Mouse (Mus musculus) hindbrain, embryonic 10.5 days (tissue): ENCODE measurements around the gene Tti1. TPM values are rescaled to one million over a fixed set of nuclear protein-coding genes. Genes with fewer than 3 reads are reported as not detected.

ENCODE experiments used
- DNase-seq: peaks from one replicate; pipeline ENCODE4 v3.0.0-alpha.2; 2017; ENCODE audit warnings: low spot score
- H3K27ac ChIP-seq: fragments of 300-500 bp; sonication (generic); 2 replicates; pipeline ENCODE4 v1.5.1; 2016; ENCODE audit warnings: mild to moderate bottlenecking, moderate library complexity
- H3K27me3 ChIP-seq: fragments of 300-500 bp; sonication (generic); 2 replicates; pipeline ENCODE4 v1.6.1; 2016; ENCODE audit warnings: mild to moderate bottlenecking; ENCODE audit not compliant: poor library complexity, insufficient read depth, severe bottlenecking
- H3K36me3 ChIP-seq: fragments of 300-500 bp; sonication (generic); 2 replicates; pipeline ENCODE4 v1.6.1; 2016; ENCODE audit warnings: mild to moderate bottlenecking, moderate library complexity
- H3K4me1 ChIP-seq: fragments of 300-500 bp; sonication (generic); replicated peaks from 2 replicates; pipeline ENCODE4 v1.6.1; 2016; ENCODE audit warnings: mild to moderate bottlenecking
- H3K4me3 ChIP-seq: fragments of 300-500 bp; sonication (generic); 2 replicates; pipeline ENCODE4 v1.5.1; 2016; ENCODE audit warnings: mild to moderate bottlenecking, moderate library complexity
- H3K9me3 ChIP-seq: fragments of 300-500 bp; sonication (generic); 2 replicates; pipeline ENCODE4 v1.6.1; 2016; ENCODE audit warnings: mild to moderate bottlenecking, moderate library complexity
- WGBS: fragments of 180-500 bp; shearing (Covaris S2); methylation state at CpG from one replicate; pipeline ENCODE4 v1.1.7; 2016; 5-methylcytosine and 5-hydroxymethylcytosine counted together
- polyA plus RNA-seq: library from polyadenylated mRNA; unstranded; fragments of >200 nt; fragmentation: Nextera tagmentation; extraction: Ambion mirVana; gene quantifications from 2 replicates; pipeline ENCODE4 v1.2.1, GENCODE M21; 2016

The Tti1 gene
- polyA plus RNA-seq, 1 experiment from 2014 or later: 36.5 TPM

DNA sequence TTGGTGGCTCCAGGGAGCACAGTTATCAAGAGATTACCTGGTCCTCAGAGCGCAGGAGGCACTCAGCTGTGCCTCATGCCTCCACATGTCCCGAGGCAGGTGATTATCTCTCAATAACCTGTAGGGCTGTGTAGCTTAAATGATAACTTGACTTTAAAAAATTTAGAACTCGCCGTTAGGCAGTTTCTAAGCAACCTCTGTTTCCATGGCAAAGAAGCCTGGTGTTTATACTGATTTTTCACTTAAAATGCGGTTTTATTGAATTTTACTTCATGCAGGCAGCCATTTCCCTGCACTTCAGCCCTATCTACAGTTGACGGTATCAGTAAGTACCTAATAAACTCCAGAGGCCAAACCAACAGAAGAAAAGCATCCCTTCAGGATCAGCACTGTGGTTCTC is 42.0 kb downstream of the Tti1 start:
- 93% methylated on average over 6 of the region's 6 CpGs for WGBS

GRCm38 (mm10) chr2:157985611-157986010 is 42.6 kb downstream of the Tti1 start:
- H3K27me3 ChIP-seq: no peaks in the 10 kb centered on the region
- H3K27ac ChIP-seq: no peak overlapping the region
- WGBS: 92% methylated on average over 4 of the region's 4 CpGs
- no peak for DNase-seq
- peaks cover 56% of the 10 kb centered on the region for H3K36me3 ChIP-seq
- H3K4me3 ChIP-seq: no peak overlapping the region
- peaks cover 16% of the 10 kb centered on the region for H3K4me1 ChIP-seq
- no peaks in the 10 kb centered on the region for H3K9me3 ChIP-seq

More for the DNA sequence above, 42.0 kb downstream of the Tti1 start:
- H3K4me1 ChIP-seq: peaks cover 16% of the 10 kb centered on the region
- H3K9me3 ChIP-seq: no peaks in the 10 kb centered on the region
- peaks cover 56% of the 10 kb centered on the region for H3K36me3 ChIP-seq
- DNase-seq: no peak
- H3K4me3 ChIP-seq: no peak overlapping the region
- H3K27me3 ChIP-seq: no peaks in the 10 kb centered on the region
- H3K27ac ChIP-seq: peak overlapping the region; percentile 29; the same call in 1 of the 2 replicates

DNA sequence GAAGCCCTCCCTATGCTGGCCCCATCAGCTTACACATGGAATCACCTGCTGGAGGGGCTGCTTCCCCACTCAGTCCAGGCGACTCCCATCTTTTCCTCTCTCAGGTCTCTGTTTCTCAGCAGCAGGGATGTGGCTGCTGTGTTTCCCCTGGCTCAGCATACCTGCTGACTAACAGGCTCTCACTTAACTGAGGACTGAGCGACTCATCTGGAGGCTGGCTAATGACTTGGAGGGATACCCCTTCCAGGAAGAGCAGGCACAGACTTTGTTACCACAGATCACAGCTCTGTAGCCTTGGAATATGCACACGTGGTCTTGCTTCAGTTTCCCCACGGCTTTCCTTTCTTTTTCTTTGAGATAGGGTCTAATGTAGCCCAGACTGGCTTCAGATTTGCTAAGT is 45.0 kb downstream of the Tti1 start:
- peaks cover 48% of the 10 kb centered on the region for H3K36me3 ChIP-seq
- H3K4me1 ChIP-seq: peaks cover 6% of the 10 kb centered on the region
- no peak for DNase-seq
- 91% methylated on average over 4 of the region's 4 CpGs for WGBS
- no peaks in the 10 kb centered on the region for H3K9me3 ChIP-seq
- no peak overlapping the region for H3K27ac ChIP-seq
- no peaks in the 10 kb centered on the region for H3K27me3 ChIP-seq
- no peak overlapping the region for H3K4me3 ChIP-seq

DNA sequence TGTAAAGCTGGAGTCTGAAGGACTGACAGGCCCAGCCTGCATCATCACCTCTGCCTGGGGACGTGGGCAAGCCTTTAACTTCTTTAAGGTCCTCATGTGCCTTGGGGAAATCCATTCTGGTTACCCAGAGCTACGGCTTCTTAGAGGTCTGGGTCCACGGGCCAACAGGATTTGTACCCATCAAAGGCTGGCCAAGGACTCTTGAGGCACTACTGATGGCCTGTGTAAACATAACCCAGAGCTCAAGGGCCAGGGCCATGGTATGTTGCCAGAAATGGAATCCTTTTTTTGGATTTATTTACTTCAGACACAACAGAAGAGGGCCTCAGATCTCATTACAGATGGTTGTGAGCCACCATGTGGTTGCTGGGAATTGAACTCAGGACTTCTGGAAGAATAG is 45.5 kb downstream of the Tti1 start:
- Histone ChIP-seq H3K9me3 (no peaks in the 10 kb centered on the region), H3K36me3 (peaks cover 44% of the 10 kb centered on the region), H3K4me3 (no peak overlapping the region), H3K27ac (no peak overlapping the region), H3K4me1 (peaks cover 6% of the 10 kb centered on the region), H3K27me3 (no peaks in the 10 kb centered on the region)
- WGBS: 94% methylated on average over 3 of the region's 3 CpGs
- DNase-seq: no peak

GRCm38 (mm10) chr2:157979241-157979640 is 49.0 kb downstream of the Tti1 start:
- Histone ChIP-seq H3K4me1 (peaks cover 19% of the 10 kb centered on the region), H3K27me3 (peaks cover 19% of the 10 kb centered on the region), H3K9me3 (no peaks in the 10 kb centered on the region), H3K27ac (no peak overlapping the region), H3K36me3 (peaks cover 33% of the 10 kb centered on the region), H3K4me3 (no peak overlapping the region)
- WGBS: 67% methylated on average over 5 of the region's 5 CpGs
- no peak for DNase-seq

GRCm38 (mm10) chr2:157975595-157975994 is 52.6 kb downstream of the Tti1 start:
- H3K27me3 ChIP-seq: peaks cover 21% of the 10 kb centered on the region
- H3K36me3 ChIP-seq: peaks cover 8% of the 10 kb centered on the region; the same call in 1 of the 2 replicates
- no peaks in the 10 kb centered on the region for H3K9me3 ChIP-seq
- 10% methylated on average over 7 of the region's 7 CpGs for WGBS
- DNase-seq: no peak
- H3K4me3 ChIP-seq: peak overlapping the region; percentile 42
- peak overlapping the region; percentile 77 for H3K27ac ChIP-seq
- H3K4me1 ChIP-seq: peaks cover 27% of the 10 kb centered on the region

GRCm38 (mm10) chr2:157974604-157975501 is 53.4 kb downstream of the Tti1 start:
- H3K36me3 ChIP-seq: 0 out of 2 replicates have a peak, but pooled peaks cover under 1% of the 10 kb centered on the region
- H3K27me3 ChIP-seq: peaks cover 21% of the 10 kb centered on the region
- H3K4me1 ChIP-seq: peaks cover 32% of the 10 kb centered on the region
- DNase-seq: peak; percentile 35
- no peaks in the 10 kb centered on the region for H3K9me3 ChIP-seq
- H3K4me3 ChIP-seq: peak overlapping the region; percentile 42
- peak overlapping the region; percentile 77 for H3K27ac ChIP-seq
- WGBS: 3% methylated on average over 23 of the region's 23 CpGs

GRCm38 (mm10) chr2:157970669-157971068 is 57.6 kb downstream of the Tti1 start:
- Histone ChIP-seq H3K9me3 (no peaks in the 10 kb centered on the region), H3K27ac (peak overlapping the region; percentile 35; the same call in 1 of the 2 replicates), H3K4me3 (no peak overlapping the region), H3K27me3 (peaks cover 13% of the 10 kb centered on the region), H3K4me1 (peaks cover 35% of the 10 kb centered on the region), H3K36me3 (no peaks in the 10 kb centered on the region)
- WGBS: under 1% methylated on average over 3 of the region's 3 CpGs
- DNase-seq: peak; percentile 71

DNA sequence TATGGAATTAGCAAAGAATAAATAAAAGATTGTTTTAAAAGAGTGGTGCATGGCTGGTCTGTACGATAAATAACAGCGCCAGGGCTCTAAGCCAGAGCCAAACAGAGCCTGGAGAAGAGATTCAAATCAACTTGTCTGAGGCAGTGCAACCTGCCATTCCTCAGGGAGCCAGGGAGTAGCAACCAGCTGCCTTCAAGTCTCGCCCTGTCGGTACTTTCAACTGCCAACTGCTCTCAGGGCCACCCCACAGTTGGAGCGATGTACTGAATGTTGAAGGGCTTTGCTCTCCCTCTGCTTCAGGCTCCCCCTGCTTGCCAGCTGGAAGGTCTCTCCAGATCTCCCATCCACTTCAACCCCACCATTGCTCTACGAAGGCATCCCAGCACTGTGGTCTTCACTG is 58.1 kb downstream of the Tti1 start:
- Histone ChIP-seq H3K27me3 (peaks cover 9% of the 10 kb centered on the region), H3K36me3 (no peaks in the 10 kb centered on the region), H3K9me3 (no peaks in the 10 kb centered on the region), H3K4me1 (peaks cover 30% of the 10 kb centered on the region), H3K27ac (peak overlapping the region; percentile 35; the same call in 1 of the 2 replicates), H3K4me3 (no peak overlapping the region)
- DNase-seq: no peak
- 51% methylated on average over 6 of the region's 6 CpGs for WGBS

GRCm38 (mm10) chr2:157967856-157968255 is 60.4 kb downstream of the Tti1 start:
- H3K27ac ChIP-seq: no peak overlapping the region
- DNase-seq: no peak
- no peaks in the 10 kb centered on the region for H3K9me3 ChIP-seq
- H3K4me1 ChIP-seq: peaks cover 27% of the 10 kb centered on the region
- 37% methylated on average over 3 of the region's 3 CpGs for WGBS
- no peaks in the 10 kb centered on the region for H3K27me3 ChIP-seq
- no peaks in the 10 kb centered on the region for H3K36me3 ChIP-seq
- no peak overlapping the region for H3K4me3 ChIP-seq

GRCm38 (mm10) chr2:157957707-157958108 is 70.5 kb downstream of the Tti1 start:
- H3K27me3 ChIP-seq: no peaks in the 10 kb centered on the region
- 5% methylated on average over 2 of the region's 2 CpGs for WGBS
- DNase-seq: peak; percentile 29
- 0 out of 2 replicates have a peak overlapping the region, but pooled peaks have one; percentile 2 for H3K27ac ChIP-seq
- peaks cover 3% of the 10 kb centered on the region; the same call in 1 of the 2 replicates for H3K9me3 ChIP-seq
- H3K36me3 ChIP-seq: no peaks in the 10 kb centered on the region
- peaks cover 43% of the 10 kb centered on the region for H3K4me1 ChIP-seq
- no peak overlapping the region for H3K4me3 ChIP-seq

- 76% methylated on average over 5 of the region's 5 CpGs for WGBS
- H3K9me3 ChIP-seq: peaks cover 3% of the 10 kb centered on the region; the same call in 1 of the 2 replicates
- H3K27ac ChIP-seq: no peak overlapping the region
- DNase-seq: no peak
- H3K27me3 ChIP-seq: no peaks in the 10 kb centered on the region
- peaks cover 43% of the 10 kb centered on the region for H3K4me1 ChIP-seq
- no peaks in the 10 kb centered on the region for H3K36me3 ChIP-seq
- H3K4me3 ChIP-seq: no peak overlapping the region
These were observed 74.3 kb downstream of the Tti1 start for GRCm38 (mm10) chr2:157953978-157954377.
